Mouse (Mus musculus) adrenal gland, postnatal 25 days (tissue): ENCODE results near the gene Psap. TPM values are rescaled to one million over a fixed set of nuclear protein-coding genes. Genes with fewer than 3 reads are reported as not detected.

Experiments
- DNase-seq: peaks from one replicate; pipeline ENCODE4 v3.0.0; 2021; ENCODE audit warnings: mixed read lengths
- total RNA-seq: library from RNA; stranded (reverse); gene quantifications from 2 replicates; pipeline ENCODE4 v1.2.3, GENCODE M21; 2021

Gene Psap
- total RNA-seq, 1 experiment from 2014 or later = 984 TPM

GRCm38 (mm10) chr10:60265252-60265651 lies 12.2 kb upstream of the Psap start:
- DNase-seq = peak; percentile 31

- no peak for DNase-seq
Measured at GRCm38 (mm10) chr10:60266842-60267401, 10.5 kb upstream of the Psap start.

GRCm38 (mm10) chr10:60268738-60269137 lies 8.7 kb upstream of the Psap start:
- no peak for DNase-seq

GRCm38 (mm10) chr10:60269141-60270064 lies 8.0 kb upstream of the Psap start:
- DNase-seq = no peak

GRCm38 (mm10) chr10:60271015-60271414 lies 6.4 kb upstream of the Psap start:
- no peak for DNase-seq

- DNase-seq = no peak
Measured at GRCm38 (mm10) chr10:60272241-60272640, 5.2 kb upstream of the Psap start.

- no peak for DNase-seq
Measured at GRCm38 (mm10) chr10:60273382-60273781, 4.0 kb upstream of the Psap start.

GRCm38 (mm10) chr10:60278006-60278399 lies 576 bp downstream of the Psap start:
- no peak for DNase-seq

GRCm38 (mm10) chr10:60278786-60279185 lies 1.4 kb downstream of the Psap start:
- DNase-seq = no peak

- DNase-seq = no peak
Measured at GRCm38 (mm10) chr10:60279290-60279940, 2.0 kb downstream of the Psap start.

- peak; percentile 47 for DNase-seq
Measured at GRCm38 (mm10) chr10:60279941-60280301, 2.5 kb downstream of the Psap start.

GRCm38 (mm10) chr10:60280353-60280752 lies 2.9 kb downstream of the Psap start:
- no peak for DNase-seq

GRCm38 (mm10) chr10:60281571-60282050 lies 4.2 kb downstream of the Psap start:
- DNase-seq = no peak

- DNase-seq = no peak
Measured at GRCm38 (mm10) chr10:60282116-60283014, 4.9 kb downstream of the Psap start.

GRCm38 (mm10) chr10:60284248-60284647 lies 6.8 kb downstream of the Psap start:
- no peak for DNase-seq

- DNase-seq = no peak
Measured at GRCm38 (mm10) chr10:60284676-60285111, 7.3 kb downstream of the Psap start.

- DNase-seq = no peak
Measured at GRCm38 (mm10) chr10:60285183-60285582, 7.8 kb downstream of the Psap start.

GRCm38 (mm10) chr10:60285676-60286372 lies 8.4 kb downstream of the Psap start:
- DNase-seq = peak; percentile 44

GRCm38 (mm10) chr10:60286546-60286945 lies 9.1 kb downstream of the Psap start:
- DNase-seq = no peak

GRCm38 (mm10) chr10:60287161-60287560 lies 9.7 kb downstream of the Psap start:
- DNase-seq = no peak

- DNase-seq = no peak
Measured at GRCm38 (mm10) chr10:60287726-60288125, 10.3 kb downstream of the Psap start.
